Mouse (Mus musculus): ENCODE data around the gene Cap2. TPM values are rescaled to one million over a fixed set of nuclear protein-coding genes. Genes with fewer than 3 reads are reported as not detected.

Cap2 gene
- polyA plus RNA-seq (2014; fragmentation: Nextera tagmentation; extraction: Ambion mirVana), result 157 and 159 TPM in 2 replicates

DNA sequence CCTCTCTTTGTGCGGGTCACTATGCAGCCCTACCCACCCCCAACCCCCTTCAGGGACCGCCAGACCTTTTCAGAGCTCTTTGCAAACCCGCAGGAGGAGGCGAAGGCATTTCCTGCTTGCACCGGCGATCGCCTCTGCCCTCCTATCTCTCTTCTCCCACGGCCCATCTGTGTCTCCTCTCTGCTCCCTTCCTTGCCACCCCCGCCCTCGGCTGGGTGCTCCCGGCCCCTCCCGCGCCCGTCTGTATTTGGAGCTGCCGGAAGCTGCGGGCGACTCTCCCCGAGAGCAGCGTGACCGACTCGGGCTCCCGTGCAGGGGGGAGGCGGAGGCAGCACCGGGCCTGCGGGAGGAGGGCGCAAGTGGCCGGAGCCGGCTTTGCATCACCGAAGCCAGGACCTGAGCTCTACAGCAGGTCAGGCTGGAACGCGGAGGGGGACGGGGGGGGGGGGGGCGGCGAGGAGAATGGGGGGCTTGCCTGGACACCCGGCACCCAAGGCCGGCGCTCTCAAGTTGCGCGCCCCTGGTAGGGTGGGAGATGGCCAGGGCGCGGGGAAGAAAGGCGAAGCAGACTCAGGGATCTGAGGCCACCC lies at the start of gene Cap2:
TSS of gene Cap2 (plus strand) at position 49 of the 590 bp plus-strand sequence.
- peaks cover 14% of the 10 kb centered on the region; the same call in 1 of the 2 replicates for H3K36me3 ChIP-seq (ENCODE audit: control insufficient read depth, insufficient read depth, low read length)
- peak; percentile 85 for ATAC-seq (ENCODE audit: insufficient number of reproducible peaks, insufficient read depth, low FRiP score, low read depth)
- peak within 1 kb of the TSS; percentile 71 to 94 for H3K4me3 ChIP-seq (ENCODE audit: control insufficient read depth in 1 of 2, insufficient read depth in 1 of 2, low read depth in 1 of 2, low read length in 2 of 2)
- under 1% methylated on average over 35 of the region's 42 CpGs for WGBS
- H3K27ac ChIP-seq (replicated peaks in 1 of 2; ENCODE audit: control insufficient read depth in 1 of 2, insufficient read depth in 1 of 2, low read depth in 2 of 2, low read length in 2 of 2), result peak within 1 kb of the TSS; percentile 98
- peak within 1 kb of the TSS; percentile 92 for H3K9ac ChIP-seq (ENCODE audit: low read length)
- H3K4me2 ChIP-seq (ENCODE audit: low read length), result peak within 1 kb of the TSS; percentile 79
- H3K9me3 ChIP-seq (ENCODE audit: control insufficient read depth, low read length), result no peaks in the 10 kb centered on the region
- no peaks in the 10 kb centered on the region for H3K27me3 ChIP-seq (ENCODE audit: control insufficient read depth, insufficient read depth, low read length)
- peaks cover 4 to 15% of the 10 kb centered on the region in 2 experiments; a peak in 3 of 4 replicates for H3K4me1 ChIP-seq (ENCODE audit: control insufficient read depth in 2 of 2, insufficient read depth in 2 of 2, low read length in 2 of 2)

DNA sequence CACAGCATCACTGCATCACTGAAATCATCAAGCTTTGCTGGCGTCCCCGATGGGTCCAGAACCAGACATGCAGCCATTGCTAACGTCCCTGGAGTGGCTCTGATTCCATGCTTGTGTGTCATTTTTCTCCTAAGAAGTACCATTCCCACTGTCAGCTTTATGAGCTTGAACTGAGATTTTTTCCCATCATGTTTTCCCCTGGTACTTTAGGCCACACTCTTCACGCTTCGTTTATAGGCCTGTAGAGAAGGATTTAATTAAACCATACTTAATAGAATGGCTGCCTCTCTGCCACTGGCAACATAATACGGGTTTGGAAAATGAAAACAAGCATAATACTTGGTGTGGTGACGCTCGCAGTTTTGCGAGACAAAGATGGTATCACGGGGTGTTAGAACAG lies 42.1 kb upstream of the Cap2 start:
- no peak overlapping the region for H3K4me3 ChIP-seq (ENCODE audit: control insufficient read depth in 1 of 2, insufficient read depth in 1 of 2, low read depth in 1 of 2, low read length in 2 of 2)
- H3K27me3 ChIP-seq (ENCODE audit: control insufficient read depth, insufficient read depth, low read length), result no peaks in the 10 kb centered on the region
- H3K9me3 ChIP-seq (ENCODE audit: control insufficient read depth, low read length), result no peaks in the 10 kb centered on the region
- ATAC-seq (ENCODE audit: insufficient number of reproducible peaks, insufficient read depth, low FRiP score, low read depth), result no peak
- H3K4me2 ChIP-seq (ENCODE audit: low read length), result no peak overlapping the region
- no peak overlapping the region for H3K27ac ChIP-seq (replicated peaks in 1 of 2; ENCODE audit: control insufficient read depth in 1 of 2, insufficient read depth in 1 of 2, low read depth in 2 of 2, low read length in 2 of 2)
- H3K36me3 ChIP-seq (ENCODE audit: control insufficient read depth, insufficient read depth, low read length), result no peaks in the 10 kb centered on the region
- WGBS, result 91% methylated on average over 10 of the region's 10 CpGs
- no peak overlapping the region for H3K9ac ChIP-seq (ENCODE audit: low read length)
- H3K4me1 ChIP-seq (ENCODE audit: control insufficient read depth in 2 of 2, insufficient read depth in 2 of 2, low read length in 2 of 2), result no peaks in the 10 kb centered on the region

DNA sequence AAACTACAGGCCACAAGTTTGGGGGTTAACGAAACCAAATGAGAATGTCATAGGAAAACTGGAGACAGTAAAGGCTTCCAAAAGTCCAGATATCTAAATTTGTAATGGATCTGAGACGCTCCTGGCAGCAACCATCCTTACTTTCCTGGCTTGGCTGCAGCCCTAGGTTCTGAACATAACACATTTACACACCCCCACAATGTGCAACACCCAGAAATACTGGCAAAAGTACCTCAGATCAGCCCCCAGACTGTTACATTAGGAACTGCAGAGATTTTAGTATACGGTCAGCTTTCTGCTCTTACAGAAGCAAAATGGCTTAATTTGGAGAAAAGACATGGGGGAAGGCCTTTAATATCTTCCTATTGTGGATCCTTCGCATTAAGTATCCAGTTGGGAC lies 39.4 kb upstream of the Cap2 start:
- Histone ChIP-seq H3K27me3 (ENCODE audit: control insufficient read depth, insufficient read depth, low read length) (no peaks in the 10 kb centered on the region), H3K9me3 (ENCODE audit: control insufficient read depth, low read length) (no peaks in the 10 kb centered on the region), H3K4me2 (ENCODE audit: low read length) (no peak overlapping the region), H3K4me1 (ENCODE audit: control insufficient read depth in 2 of 2, insufficient read depth in 2 of 2, low read length in 2 of 2) (no peaks in the 10 kb centered on the region; a peak in 1 of 4 replicates), H3K36me3 (ENCODE audit: control insufficient read depth, insufficient read depth, low read length) (no peaks in the 10 kb centered on the region), H3K27ac (replicated peaks in 1 of 2; ENCODE audit: control insufficient read depth in 1 of 2, insufficient read depth in 1 of 2, low read depth in 2 of 2, low read length in 2 of 2) (no peak overlapping the region), H3K9ac (ENCODE audit: low read length) (no peak overlapping the region), H3K4me3 (ENCODE audit: control insufficient read depth in 1 of 2, insufficient read depth in 1 of 2, low read depth in 1 of 2, low read length in 2 of 2) (no peak overlapping the region)
- WGBS, result 85% methylated on average over 4 of the region's 4 CpGs
- no peak for ATAC-seq (ENCODE audit: insufficient number of reproducible peaks, insufficient read depth, low FRiP score, low read depth)

DNA sequence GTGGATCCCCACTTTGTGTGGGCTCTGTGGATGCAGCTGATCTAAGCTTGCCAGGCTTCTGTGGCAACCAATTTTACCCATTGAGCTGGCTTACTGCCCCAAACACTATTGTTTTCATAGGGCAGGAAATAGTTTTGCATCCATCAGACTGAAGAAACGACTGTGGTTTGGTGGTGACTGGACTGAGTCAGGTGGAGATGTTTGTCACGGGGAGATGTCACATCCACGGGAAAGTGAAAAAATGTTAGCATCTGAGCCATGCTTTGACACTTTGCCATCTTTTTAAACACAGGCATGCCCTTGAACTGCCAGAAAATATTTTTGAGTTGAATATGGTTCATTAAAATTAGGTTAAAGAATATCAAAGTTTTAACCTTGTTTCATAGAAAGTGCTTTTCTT lies 37.9 kb upstream of the Cap2 start:
- Histone ChIP-seq H3K9me3 (ENCODE audit: control insufficient read depth, low read length) (no peaks in the 10 kb centered on the region), H3K9ac (ENCODE audit: low read length) (no peak overlapping the region), H3K27ac (replicated peaks in 1 of 2; ENCODE audit: control insufficient read depth in 1 of 2, insufficient read depth in 1 of 2, low read depth in 2 of 2, low read length in 2 of 2) (no peak overlapping the region), H3K4me3 (ENCODE audit: control insufficient read depth in 1 of 2, insufficient read depth in 1 of 2, low read depth in 1 of 2, low read length in 2 of 2) (no peak overlapping the region), H3K4me1 (ENCODE audit: control insufficient read depth in 2 of 2, insufficient read depth in 2 of 2, low read length in 2 of 2) (no peaks in the 10 kb centered on the region; a peak in 1 of 4 replicates), H3K27me3 (ENCODE audit: control insufficient read depth, insufficient read depth, low read length) (no peaks in the 10 kb centered on the region), H3K4me2 (ENCODE audit: low read length) (no peak overlapping the region), H3K36me3 (ENCODE audit: control insufficient read depth, insufficient read depth, low read length) (no peaks in the 10 kb centered on the region)
- ATAC-seq (ENCODE audit: insufficient number of reproducible peaks, insufficient read depth, low FRiP score, low read depth), result no peak
- 73% methylated on average over 3 of the region's 3 CpGs for WGBS

DNA sequence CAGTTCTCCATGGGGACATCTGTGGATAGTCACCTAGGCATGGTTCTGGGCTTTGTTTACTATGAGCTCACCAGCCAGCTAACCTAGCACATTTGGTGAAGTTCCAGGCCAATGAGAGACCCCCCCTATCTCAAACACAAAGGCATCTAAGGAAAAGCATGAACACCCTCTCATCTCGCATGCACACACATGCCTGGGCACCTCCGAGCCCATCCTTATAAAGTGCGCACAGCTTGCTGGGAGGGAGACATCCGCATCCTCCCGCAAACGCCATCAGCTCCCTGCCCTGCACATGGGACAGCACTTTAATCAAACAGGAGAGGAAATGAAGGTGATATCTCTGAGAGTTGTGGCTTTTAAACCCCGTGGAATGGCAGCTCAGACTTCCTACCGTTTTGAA lies 33.4 kb upstream of the Cap2 start:
- 43% methylated on average over 8 of the region's 8 CpGs for WGBS
- Histone ChIP-seq H3K4me1 (ENCODE audit: control insufficient read depth in 2 of 2, insufficient read depth in 2 of 2, low read length in 2 of 2) (no peaks in the 10 kb centered on the region; a peak in 1 of 4 replicates), H3K4me2 (ENCODE audit: low read length) (no peak overlapping the region), H3K27ac (replicated peaks in 1 of 2; ENCODE audit: control insufficient read depth in 1 of 2, insufficient read depth in 1 of 2, low read depth in 2 of 2, low read length in 2 of 2) (no peak overlapping the region), H3K9me3 (ENCODE audit: control insufficient read depth, low read length) (no peaks in the 10 kb centered on the region), H3K4me3 (ENCODE audit: control insufficient read depth in 1 of 2, insufficient read depth in 1 of 2, low read depth in 1 of 2, low read length in 2 of 2) (no peak overlapping the region), H3K9ac (ENCODE audit: low read length) (no peak overlapping the region), H3K36me3 (ENCODE audit: control insufficient read depth, insufficient read depth, low read length) (no peaks in the 10 kb centered on the region), H3K27me3 (ENCODE audit: control insufficient read depth, insufficient read depth, low read length) (no peaks in the 10 kb centered on the region)
- ATAC-seq (ENCODE audit: insufficient number of reproducible peaks, insufficient read depth, low FRiP score, low read depth), result no peak

DNA sequence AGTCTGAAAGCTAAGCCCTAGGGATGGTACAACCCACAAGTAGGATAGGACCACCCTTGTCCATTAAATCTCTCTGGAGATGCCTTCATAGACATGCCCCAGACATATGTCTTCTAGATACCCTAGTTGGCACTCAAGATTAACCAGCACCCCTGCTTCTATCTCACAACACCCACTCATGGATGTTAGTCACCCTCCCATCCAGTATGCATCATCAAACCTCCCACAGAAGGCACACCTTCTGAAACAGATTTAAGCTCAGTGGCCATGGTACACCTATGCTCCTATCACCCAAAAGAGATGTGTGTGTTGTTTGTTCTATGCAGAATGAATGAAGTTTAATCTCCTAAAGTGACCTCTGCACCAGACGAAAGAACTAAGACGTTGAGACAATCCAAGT lies 32.1 kb upstream of the Cap2 start:
- Histone ChIP-seq H3K27me3 (ENCODE audit: control insufficient read depth, insufficient read depth, low read length) (no peaks in the 10 kb centered on the region), H3K4me2 (ENCODE audit: low read length) (no peak overlapping the region), H3K27ac (replicated peaks in 1 of 2; ENCODE audit: control insufficient read depth in 1 of 2, insufficient read depth in 1 of 2, low read depth in 2 of 2, low read length in 2 of 2) (no peak overlapping the region), H3K9ac (ENCODE audit: low read length) (no peak overlapping the region), H3K9me3 (ENCODE audit: control insufficient read depth, low read length) (no peaks in the 10 kb centered on the region), H3K4me1 (ENCODE audit: control insufficient read depth in 2 of 2, insufficient read depth in 2 of 2, low read length in 2 of 2) (no peaks in the 10 kb centered on the region; a peak in 1 of 4 replicates), H3K4me3 (ENCODE audit: control insufficient read depth in 1 of 2, insufficient read depth in 1 of 2, low read depth in 1 of 2, low read length in 2 of 2) (no peak overlapping the region), H3K36me3 (ENCODE audit: control insufficient read depth, insufficient read depth, low read length) (no peaks in the 10 kb centered on the region)
- no peak for ATAC-seq (ENCODE audit: insufficient number of reproducible peaks, insufficient read depth, low FRiP score, low read depth)
- WGBS, result 82% methylated on average over 2 of the region's 2 CpGs

DNA sequence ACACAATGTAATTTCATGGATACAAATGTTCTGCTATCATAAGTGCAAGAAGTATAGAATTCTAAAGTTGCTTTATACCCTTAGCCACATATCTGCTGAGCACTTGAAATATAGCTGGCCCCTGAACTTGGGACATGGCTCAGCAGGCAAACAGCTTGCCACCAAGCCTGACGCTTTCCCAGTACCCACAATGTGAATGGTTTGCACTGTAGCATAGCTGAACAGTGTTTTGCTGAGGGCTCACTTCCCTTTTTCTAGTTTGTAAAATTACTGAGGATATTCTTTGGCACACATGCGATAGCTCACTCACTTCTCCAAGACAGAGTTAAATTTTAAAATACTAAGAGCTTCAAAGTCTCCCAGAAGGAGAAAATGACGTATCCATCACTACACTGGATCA lies 20.4 kb upstream of the Cap2 start:
- Histone ChIP-seq H3K9ac (ENCODE audit: low read length) (no peak overlapping the region), H3K9me3 (ENCODE audit: control insufficient read depth, low read length) (no peaks in the 10 kb centered on the region), H3K36me3 (ENCODE audit: control insufficient read depth, insufficient read depth, low read length) (no peaks in the 10 kb centered on the region), H3K4me3 (ENCODE audit: control insufficient read depth in 1 of 2, insufficient read depth in 1 of 2, low read depth in 1 of 2, low read length in 2 of 2) (no peak overlapping the region), H3K4me2 (ENCODE audit: low read length) (no peak overlapping the region), H3K27ac (replicated peaks in 1 of 2; ENCODE audit: control insufficient read depth in 1 of 2, insufficient read depth in 1 of 2, low read depth in 2 of 2, low read length in 2 of 2) (no peak overlapping the region), H3K4me1 (ENCODE audit: control insufficient read depth in 2 of 2, insufficient read depth in 2 of 2, low read length in 2 of 2) (peaks cover 6 to 7% of the 10 kb centered on the region in 2 experiments; a peak in 3 of 4 replicates), H3K27me3 (ENCODE audit: control insufficient read depth, insufficient read depth, low read length) (no peaks in the 10 kb centered on the region)
- 83% methylated on average over 3 of the region's 3 CpGs for WGBS
- no peak for ATAC-seq (ENCODE audit: insufficient number of reproducible peaks, insufficient read depth, low FRiP score, low read depth)

DNA sequence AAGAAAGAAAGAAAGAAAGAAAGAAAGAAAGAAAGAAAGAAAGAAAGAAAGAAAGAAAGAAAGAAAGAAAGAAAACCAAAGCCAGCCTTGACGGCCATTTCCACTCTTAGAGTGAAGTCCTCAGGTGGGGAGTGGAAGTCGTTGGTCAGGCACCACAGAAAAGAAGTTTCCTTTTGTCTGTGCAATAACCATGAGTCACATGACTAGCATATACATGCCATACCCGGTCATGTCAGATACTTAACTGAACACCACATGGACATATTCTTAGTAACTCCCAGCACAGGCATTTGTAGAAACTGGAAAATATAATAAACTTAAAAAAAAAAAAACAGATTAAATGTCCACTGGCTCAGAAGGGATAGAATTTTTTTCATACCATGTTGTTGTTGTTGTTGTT lies 16.0 kb upstream of the Cap2 start:
- Histone ChIP-seq H3K27me3 (ENCODE audit: control insufficient read depth, insufficient read depth, low read length) (no peaks in the 10 kb centered on the region), H3K4me2 (ENCODE audit: low read length) (no peak overlapping the region), H3K27ac (replicated peaks in 1 of 2; ENCODE audit: control insufficient read depth in 1 of 2, insufficient read depth in 1 of 2, low read depth in 2 of 2, low read length in 2 of 2) (no peak overlapping the region), H3K9me3 (ENCODE audit: control insufficient read depth, low read length) (0 out of 2 replicates have a peak, but pooled peaks cover 3% of the 10 kb centered on the region), H3K4me1 (ENCODE audit: control insufficient read depth in 2 of 2, insufficient read depth in 2 of 2, low read length in 2 of 2) (peaks cover 5 to 13% of the 10 kb centered on the region in 2 experiments; a peak in 3 of 4 replicates), H3K36me3 (ENCODE audit: control insufficient read depth, insufficient read depth, low read length) (no peaks in the 10 kb centered on the region), H3K4me3 (ENCODE audit: control insufficient read depth in 1 of 2, insufficient read depth in 1 of 2, low read depth in 1 of 2, low read length in 2 of 2) (no peak overlapping the region), H3K9ac (ENCODE audit: low read length) (no peak overlapping the region)
- 76% methylated on average over 3 of the region's 3 CpGs for WGBS
- ATAC-seq (ENCODE audit: insufficient number of reproducible peaks, insufficient read depth, low FRiP score, low read depth), result no peak

All from heart, embryonic 14.5 days (tissue).